Mouse (Mus musculus): ENCODE results near the gene Spire2.
A peak's percentile ranks its signal among the peaks of the same experiment; 100 is the strongest.

Gene Spire2

DNA sequence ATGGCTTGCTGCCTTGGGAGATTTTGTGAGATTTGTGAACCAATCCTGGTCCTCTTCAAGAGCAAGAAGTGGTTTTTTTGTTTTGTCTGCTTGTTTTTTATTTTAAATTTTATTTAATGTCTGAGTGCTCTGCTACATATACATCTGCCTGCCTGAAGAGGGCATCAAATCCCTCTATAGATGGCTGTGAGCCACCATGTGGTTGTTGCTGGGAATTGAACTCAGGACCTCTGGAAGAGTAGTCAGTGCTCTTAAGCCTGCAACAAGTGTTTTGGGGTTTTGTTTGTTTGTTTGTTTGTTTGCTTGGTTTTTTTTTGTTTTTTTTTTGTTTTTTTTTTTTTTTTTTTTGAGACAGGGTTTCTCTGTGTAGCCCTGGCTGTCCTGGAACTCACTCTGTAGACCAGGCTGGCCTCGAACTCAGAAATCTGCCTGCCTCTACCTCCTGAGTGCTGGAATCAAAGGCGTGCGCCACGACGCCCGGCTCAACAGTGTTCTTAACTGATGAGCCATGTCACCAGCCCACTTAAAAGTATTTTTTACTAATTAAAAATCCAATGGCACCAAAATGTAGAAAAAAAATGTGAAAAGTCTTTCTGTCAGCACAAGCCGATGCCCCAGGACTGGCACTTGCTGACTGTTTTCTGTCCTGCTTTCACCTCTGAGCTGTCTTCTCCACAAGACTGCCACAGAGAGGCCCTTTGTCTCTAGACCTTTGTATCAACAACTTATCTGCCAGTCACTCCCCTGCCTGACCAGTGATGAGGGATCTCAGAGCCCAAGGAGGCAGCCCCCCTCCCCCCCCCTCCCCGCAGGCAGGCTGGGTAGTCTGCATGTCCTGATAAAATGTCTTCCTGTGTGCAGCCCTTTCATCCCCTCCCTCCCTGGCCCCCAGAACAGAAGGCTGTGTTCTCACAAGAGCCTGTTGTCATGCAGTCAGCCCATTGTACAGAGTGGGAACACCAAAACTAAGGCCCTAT, 83.7 kb downstream of the Spire2 start:
- DNase-seq (ENCODE audit: extremely low read depth, low read depth), result peak; percentile 63

DNA sequence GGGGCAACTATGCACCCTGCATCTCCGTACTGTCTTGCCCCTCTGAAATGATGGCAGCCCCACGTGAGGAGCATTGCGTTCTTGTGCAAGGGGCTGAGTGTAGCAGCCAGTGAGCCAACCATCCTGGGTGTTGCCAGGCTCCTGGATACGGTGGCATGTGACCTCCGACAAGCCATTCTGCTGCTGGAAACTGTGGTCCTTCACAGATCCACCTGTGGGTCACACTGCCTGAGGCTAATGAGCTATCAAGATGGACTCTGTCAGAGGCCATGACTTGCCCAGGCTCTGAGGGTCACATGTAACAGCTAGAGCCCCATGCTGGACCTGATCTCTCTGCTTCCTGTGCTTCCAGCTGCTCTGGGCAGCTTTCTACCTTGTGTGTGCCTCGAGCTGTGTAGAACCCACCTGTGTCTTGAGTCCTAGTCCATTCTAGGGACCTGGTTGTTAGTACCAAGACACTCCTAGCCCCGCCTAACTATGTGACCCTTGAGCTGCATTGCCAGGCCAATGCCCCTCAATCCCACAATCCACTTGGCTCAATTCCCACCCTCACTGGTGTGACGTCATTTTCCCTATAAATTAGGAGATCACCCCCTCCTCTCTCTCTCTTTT, 84.5 kb downstream of the Spire2 start:
- DNase-seq (ENCODE audit: extremely low read depth, low read depth), result no peak
